Mouse (Mus musculus): ENCODE measurements around the gene Hmgb1. TPM values are rescaled to one million over a fixed set of nuclear protein-coding genes. Genes with fewer than 3 reads are reported as not detected.

Hmgb1 gene
- total and polyA plus RNA-seq, 2 experiments from 2014 or later: 128 to 757 TPM

- Histone ChIP-seq H3K9ac (replicated peaks; ENCODE audit: low read length) (no peak overlapping the region), H3K4me2 (ENCODE audit: low read depth, low read length) (no peak overlapping the region), H3K9me3 (ENCODE audit: low read length) (no peaks in the 10 kb centered on the region), H3K36me3 (ENCODE audit: insufficient read depth, low read length) (no peaks in the 10 kb centered on the region), H3K27ac (no peak overlapping the region), H3K4me1 (ENCODE audit: insufficient read depth, low read length) (0 out of 2 replicates have a peak, but pooled peaks cover 3% of the 10 kb centered on the region), H3K27me3 (ENCODE audit: insufficient read depth, low read length) (no peaks in the 10 kb centered on the region), H3K4me3 (ENCODE audit: low read length) (no peak overlapping the region)
- ATAC-seq (no peak), DNase-seq (ENCODE audit: low spot score) (no peak)
- TF ChIP-seq CTCF (IDR thresholded peaks at IDR 0.05; ENCODE audit: low read depth): no peak
- WGBS: 36% methylated on average over 9 of the region's 9 CpGs
Observed at GRCm38 (mm10) chr5:149005083-149005482, 179.2 kb downstream of the Hmgb1 start.

GRCm38 (mm10) chr5:149003137-149003536, 181.2 kb downstream of the Hmgb1 start:
- no peak overlapping the region for H3K4me3 ChIP-seq (ENCODE audit: low read length)
- H3K9ac ChIP-seq (replicated peaks; ENCODE audit: low read length): no peak overlapping the region
- WGBS: 21% methylated on average over 2 of the region's 2 CpGs
- no peak for TF ChIP-seq CTCF (IDR thresholded peaks at IDR 0.05; ENCODE audit: low read depth)
- H3K4me1 ChIP-seq (ENCODE audit: insufficient read depth, low read length): 0 out of 2 replicates have a peak, but pooled peaks cover 3% of the 10 kb centered on the region
- ATAC-seq (no peak), DNase-seq (ENCODE audit: low spot score) (peak; percentile 30)
- H3K36me3 ChIP-seq (ENCODE audit: insufficient read depth, low read length): no peaks in the 10 kb centered on the region
- no peaks in the 10 kb centered on the region for H3K27me3 ChIP-seq (ENCODE audit: insufficient read depth, low read length)
- no peak overlapping the region for H3K4me2 ChIP-seq (ENCODE audit: low read depth, low read length)
- H3K27ac ChIP-seq: no peak overlapping the region
- no peaks in the 10 kb centered on the region for H3K9me3 ChIP-seq (ENCODE audit: low read length)

- WGBS: 70% methylated on average over 6 of the region's 6 CpGs
Observed at GRCm38 (mm10) chr5:149002803-149003115, 181.5 kb downstream of the Hmgb1 start.

GRCm38 (mm10) chr5:149002034-149002802, 182.1 kb downstream of the Hmgb1 start:
- DNase-seq (ENCODE audit: low spot score): no peak
- Histone ChIP-seq H3K27me3 (ENCODE audit: insufficient read depth, low read length) (no peaks in the 10 kb centered on the region), H3K9me3 (ENCODE audit: low read length) (no peaks in the 10 kb centered on the region), H3K4me1 (ENCODE audit: insufficient read depth, low read length) (0 out of 2 replicates have a peak, but pooled peaks cover 2% of the 10 kb centered on the region), H3K4me3 (ENCODE audit: low read length) (no peak overlapping the region), H3K36me3 (ENCODE audit: insufficient read depth, low read length) (no peaks in the 10 kb centered on the region), H3K9ac (replicated peaks; ENCODE audit: low read length) (no peak overlapping the region), H3K27ac (no peak overlapping the region), H3K4me2 (ENCODE audit: low read depth, low read length) (no peak overlapping the region)
- TF ChIP-seq CTCF (IDR thresholded peaks at IDR 0.05; ENCODE audit: low read depth): no peak
- ATAC-seq: no peak
- WGBS: 71% methylated on average over 20 of the region's 20 CpGs

More at GRCm38 (mm10) chr5:149002803-149003115, 181.5 kb downstream of the Hmgb1 start:
- TF ChIP-seq CTCF (IDR thresholded peaks at IDR 0.05; ENCODE audit: low read depth): no peak
- Histone ChIP-seq H3K27ac (no peak overlapping the region), H3K9me3 (ENCODE audit: low read length) (no peaks in the 10 kb centered on the region), H3K4me1 (ENCODE audit: insufficient read depth, low read length) (0 out of 2 replicates have a peak, but pooled peaks cover 3% of the 10 kb centered on the region), H3K4me2 (ENCODE audit: low read depth, low read length) (no peak overlapping the region), H3K36me3 (ENCODE audit: insufficient read depth, low read length) (no peaks in the 10 kb centered on the region), H3K27me3 (ENCODE audit: insufficient read depth, low read length) (no peaks in the 10 kb centered on the region), H3K4me3 (ENCODE audit: low read length) (no peak overlapping the region), H3K9ac (replicated peaks; ENCODE audit: low read length) (no peak overlapping the region)
- ATAC-seq (no peak), DNase-seq (ENCODE audit: low spot score) (no peak)

- ATAC-seq (no peak), DNase-seq (ENCODE audit: low spot score) (no peak)
- H3K4me3 ChIP-seq (ENCODE audit: low read length): no peak overlapping the region
- H3K4me1 ChIP-seq (ENCODE audit: insufficient read depth, low read length): peaks cover under 1% of the 10 kb centered on the region; the same call in 1 of the 2 replicates
- no peak overlapping the region for H3K27ac ChIP-seq
- 88% methylated on average over 7 of the region's 7 CpGs for whole genome bisulfite sequencing
- no peaks in the 10 kb centered on the region for H3K9me3 ChIP-seq (ENCODE audit: low read length)
- no peak for TF ChIP-seq CTCF (IDR thresholded peaks at IDR 0.05; ENCODE audit: low read depth)
- no peak overlapping the region for H3K4me2 ChIP-seq (ENCODE audit: low read depth, low read length)
- no peaks in the 10 kb centered on the region for H3K27me3 ChIP-seq (ENCODE audit: insufficient read depth, low read length)
- H3K36me3 ChIP-seq (ENCODE audit: insufficient read depth, low read length): no peaks in the 10 kb centered on the region
- H3K9ac ChIP-seq (replicated peaks; ENCODE audit: low read length): no peak overlapping the region
Observed at GRCm38 (mm10) chr5:148999802-149000201, 184.5 kb downstream of the Hmgb1 start.

- Histone ChIP-seq H3K4me1 (ENCODE audit: insufficient read depth, low read length) (peaks cover 7% of the 10 kb centered on the region; the same call in 1 of the 2 replicates), H3K9ac (replicated peaks; ENCODE audit: low read length) (no peak overlapping the region), H3K36me3 (ENCODE audit: insufficient read depth, low read length) (no peaks in the 10 kb centered on the region), H3K27me3 (ENCODE audit: insufficient read depth, low read length) (no peaks in the 10 kb centered on the region), H3K4me2 (ENCODE audit: low read depth, low read length) (no peak overlapping the region), H3K9me3 (ENCODE audit: low read length) (no peaks in the 10 kb centered on the region), H3K27ac (no peak overlapping the region), H3K4me3 (ENCODE audit: low read length) (no peak overlapping the region)
- TF ChIP-seq CTCF (IDR thresholded peaks at IDR 0.05; ENCODE audit: low read depth): no peak
- ATAC-seq (no peak), DNase-seq (ENCODE audit: low spot score) (no peak)
- 92% methylated on average over 14 of the region's 14 CpGs for WGBS
Observed at GRCm38 (mm10) chr5:148998512-148998911, 185.8 kb downstream of the Hmgb1 start.

GRCm38 (mm10) chr5:148996709-148997037, 187.6 kb downstream of the Hmgb1 start:
- no peak for ATAC-seq
- H3K4me2 ChIP-seq (ENCODE audit: low read depth, low read length): no peak overlapping the region
- peaks cover 7% of the 10 kb centered on the region; the same call in 1 of the 2 replicates for H3K4me1 ChIP-seq (ENCODE audit: insufficient read depth, low read length)
- H3K36me3 ChIP-seq (ENCODE audit: insufficient read depth, low read length): no peaks in the 10 kb centered on the region
- 39% methylated on average over 4 of the region's 4 CpGs for WGBS
- H3K27ac ChIP-seq: no peak overlapping the region
- no peak for DNase-seq (ENCODE audit: low spot score)
- H3K27me3 ChIP-seq (ENCODE audit: insufficient read depth, low read length): no peaks in the 10 kb centered on the region
- TF ChIP-seq CTCF (IDR thresholded peaks at IDR 0.05; ENCODE audit: low read depth): no peak
- H3K4me3 ChIP-seq (ENCODE audit: low read length): no peak overlapping the region
- no peak overlapping the region for H3K9ac ChIP-seq (replicated peaks; ENCODE audit: low read length)
- H3K9me3 ChIP-seq (ENCODE audit: low read length): no peaks in the 10 kb centered on the region

Other genes starting within 250 kb of the Hmgb1 start
- not detected in 2 replicates for gene Gm42791, start 189.3 kb downstream of the Hmgb1 start, total RNA-seq (2014; rRNA removed)
- gene Gm42791, start 189.3 kb downstream of the Hmgb1 start, polyA plus RNA-seq (2015; fragmentation: Nextera tagmentation; extraction: Ambion mirVana): 1.6 and 6.1 TPM in 2 replicates
- gene Uspl1, start 139 bp downstream of the Hmgb1 start, total RNA-seq (2014; rRNA removed): 37.2 and 43.4 TPM in 2 replicates
- 42.8 and 44.7 TPM in 2 replicates for gene Uspl1, start 139 bp downstream of the Hmgb1 start, polyA plus RNA-seq (2015; fragmentation: Nextera tagmentation; extraction: Ambion mirVana)
- 5.7 and 6.6 TPM in 2 replicates for gene Alox5ap, start 80.3 kb upstream of the Hmgb1 start, total RNA-seq (2014; rRNA removed)
- gene Alox5ap, start 80.3 kb upstream of the Hmgb1 start, polyA plus RNA-seq (2015; fragmentation: Nextera tagmentation; extraction: Ambion mirVana): 10.7 and 14.4 TPM in 2 replicates
- 9.3 and 11.3 TPM in 2 replicates for gene Medag, start 227.3 kb upstream of the Hmgb1 start, total RNA-seq (2014; rRNA removed)
- 8.3 and 9.1 TPM in 2 replicates for gene Medag, start 227.3 kb upstream of the Hmgb1 start, polyA plus RNA-seq (2015; fragmentation: Nextera tagmentation; extraction: Ambion mirVana)